In the genomic region with DNA sequence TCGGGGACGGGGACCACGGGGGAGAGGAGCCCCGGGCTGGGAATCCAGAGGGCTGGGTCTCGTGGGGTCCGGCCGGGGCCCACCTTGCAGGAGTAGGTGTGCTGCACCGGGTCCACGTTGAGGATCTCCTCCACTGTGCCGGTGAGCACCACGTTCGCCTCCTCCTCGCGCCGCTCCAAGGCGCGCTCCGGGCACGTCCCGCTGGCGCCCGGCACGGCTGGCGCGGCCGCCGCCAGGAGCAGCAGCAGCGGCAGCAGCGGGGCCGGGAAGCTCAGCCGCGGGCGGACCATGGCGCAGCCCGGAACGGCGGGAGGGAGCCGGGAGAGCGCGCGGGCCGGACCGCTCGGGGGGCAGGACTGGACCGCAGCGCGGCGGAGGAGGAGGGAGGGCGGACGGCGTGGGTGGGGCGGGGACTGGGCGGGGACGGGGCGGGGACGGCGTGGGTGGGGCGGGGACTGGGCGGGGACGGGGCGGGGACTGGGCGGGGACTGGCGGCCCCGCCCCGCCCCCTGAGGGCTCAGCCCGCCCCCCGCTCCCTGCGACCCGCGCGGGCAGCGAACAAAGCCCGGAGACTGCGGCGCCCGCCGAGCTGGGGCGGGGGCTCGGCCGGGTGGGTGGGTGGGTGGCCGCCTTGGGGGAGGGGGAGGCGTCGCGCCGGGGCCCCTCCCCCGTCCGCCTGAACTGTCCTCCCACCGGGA, we compare ENCODE assay signal across 7 mouse cellular contexts. TPM values are rescaled to one million over a fixed set of nuclear protein-coding genes. Genes with fewer than 3 reads are reported as not detected.
A peak's percentile ranks its signal among the peaks of the same experiment; 100 is the strongest.
DNase-seq lines count a peak whose midpoint lies in the region; ATAC-seq and TF ChIP-seq lines count a peak whose summit lies in the region.

A gene (minus strand): TSS at position 358 of the 698 bp plus-strand sequence.

- no peaks in the 10 kb centered on the region for H3K27me3 ChIP-seq in small intestine, adult 2 months (ENCODE audit: control insufficient read depth, insufficient read depth, low read length)

- peak within 1 kb of the TSS; percentile 82 for H3K4me3 ChIP-seq in small intestine, adult 2 months (ENCODE audit: low read depth, low read length)

- WGBS in small intestine, adult 2 months = under 1% methylated on average over 67 of the region's 88 CpGs

- H3K36me3 ChIP-seq in small intestine, adult 2 months (ENCODE audit: control insufficient read depth, insufficient read depth, low read length) = 0 out of 2 replicates have a peak, but pooled peaks cover 3% of the 10 kb centered on the region

- peak within 1 kb of the TSS; percentile 90 for H3K27ac ChIP-seq in small intestine, adult 2 months (ENCODE audit: insufficient read depth, low read depth, low read length)

- peaks cover 28% of the 10 kb centered on the region; the same call in 1 of the 2 replicates for H3K4me1 ChIP-seq in small intestine, adult 2 months (ENCODE audit: control insufficient read depth, insufficient read depth, insufficient read length, low read length)

- DNase-seq in T-cell, adult 2 months (ENCODE audit: low spot score) = peak; percentile 32
- peak; percentile 68 for DNase-seq in cerebellum, adult 8-10 months
- DNase-seq in gastrocnemius, postnatal 25 days = peak; percentile 77
- DNase-seq in induced T-regulatory cell, adult 2 months (ENCODE audit: low read depth) = peak; percentile 73
- peak in 1 of 2 experiments; percentile 59 for DNase-seq in left cerebral cortex, postnatal 25 days (ENCODE audit: low spot score in 2 of 2)

- no peak for TF ChIP-seq CTCF in small intestine, adult 2 months (IDR thresholded peaks at IDR 0.05; ENCODE audit: extremely low read depth, insufficient read length, insufficient replicate concordance, low read depth, low read length)

- ATAC-seq in megakaryocyte progenitor cell, adult 5-6 weeks (replicated peaks; ENCODE audit: poor library complexity) = peak; percentile 52

- intact Hi-C loops in left cerebral cortex, postnatal 25 days (cut with DNase I) = no loop called here

- TF ChIP-seq POLR2A in small intestine, adult 2 months (IDR thresholded peaks at IDR 0.05; ENCODE audit: low read depth, low read length) = peak; percentile 41; the same call in 1 of the 2 replicates

RNA-seq across cellular contexts. Expression of the gene that starts here (rescaled TPM):
- total RNA-seq in gastrocnemius, postnatal 25 days (2021) = 10 to 100 TPM in 1 of 2 experiments, 1 to 10 TPM in 1; 9.7 to 11.3 TPM
- total RNA-seq in left cerebral cortex, postnatal 25 days (2021) = 100 to 1,000 TPM; 143 to 149 TPM
- total RNA-seq in megakaryocyte progenitor cell, adult 5-6 weeks (2015) = 4.8 and 5.8 TPM in 2 replicates
- total RNA-seq in megakaryocyte progenitor cell, adult 5-6 weeks (2017) = 1.9 and 2.0 TPM in 2 replicates
- 53.6 and 101 TPM in 2 replicates for polyA plus RNA-seq in small intestine, adult 2 months (2012; rRNA removed)

Comparison
In these comparisons a context has a peak if more than half of its experiments do, and no peak if none do; other contexts are left out.
1. RNA of the gene that starts here (total RNA-seq): 143 to 149 TPM in left cerebral cortex, postnatal 25 days; 9.7 to 11.3 TPM in gastrocnemius, postnatal 25 days and 1.9 to 5.8 TPM in megakaryocyte progenitor cell, adult 5-6 weeks; every median in the first group is over 10 times any median in the second.